Mouse (Mus musculus) C2C12 (cell line): ENCODE measurements around the gene Gpank1.

Experiments used
- CEBPB ChIP-seq: IDR thresholded peaks from one replicate; pipeline ENCODE4 v1.6.1; 2011; ENCODE audit warnings: low read depth, mild to moderate bottlenecking, control low read depth, moderate library complexity
- CTCF ChIP-seq: IDR thresholded peaks from one replicate; pipeline ENCODE4 v1.5.1; 2011; ENCODE audit not compliant: control insufficient read depth, insufficient read depth, insufficient read length
- MYOD1 ChIP-seq: IDR thresholded peaks from one replicate; pipeline ENCODE4 v1.6.1; 2011; ENCODE audit warnings: low read depth; ENCODE audit not compliant: control insufficient read depth, insufficient read length
- MYOG ChIP-seq: IDR thresholded peaks from one replicate; pipeline ENCODE4 v1.6.1; 2011; ENCODE audit not compliant: control insufficient read depth, insufficient read length; ENCODE audit errors: extremely low read depth
- USF1 ChIP-seq: IDR thresholded peaks from one replicate; pipeline ENCODE4 v1.6.1; 2011; ENCODE audit warnings: low read depth, mild to moderate bottlenecking, control low read depth, moderate library complexity

DNA sequence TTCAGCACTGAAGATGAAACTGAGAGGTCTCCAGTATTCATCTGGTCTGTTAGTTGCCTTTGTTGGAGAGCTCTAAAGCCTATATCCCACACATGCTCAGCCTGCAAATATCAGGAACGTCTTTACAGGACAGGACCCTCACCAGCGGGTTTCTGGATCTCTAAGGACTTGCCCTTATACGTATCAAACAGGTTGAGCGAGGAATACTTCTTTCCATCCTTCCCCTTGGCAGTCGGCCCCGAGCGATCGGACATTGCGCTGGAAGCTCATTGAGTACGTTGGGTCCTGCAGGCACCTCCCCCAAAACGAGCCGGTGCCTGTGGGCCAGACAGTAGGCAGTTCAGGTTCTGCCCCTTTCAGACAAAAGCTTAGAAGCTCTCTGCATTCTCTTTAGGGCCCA is 41.5 kb downstream of the Gpank1 start:
- TF ChIP-seq CTCF = no peak
- TF ChIP-seq USF1 = no peak
- no peak for TF ChIP-seq MYOD1
- TF ChIP-seq CEBPB = no peak
- TF ChIP-seq MYOG = no peak
